Comparison of ENCODE assay signal across 20 mouse cellular contexts in the genomic region with DNA sequence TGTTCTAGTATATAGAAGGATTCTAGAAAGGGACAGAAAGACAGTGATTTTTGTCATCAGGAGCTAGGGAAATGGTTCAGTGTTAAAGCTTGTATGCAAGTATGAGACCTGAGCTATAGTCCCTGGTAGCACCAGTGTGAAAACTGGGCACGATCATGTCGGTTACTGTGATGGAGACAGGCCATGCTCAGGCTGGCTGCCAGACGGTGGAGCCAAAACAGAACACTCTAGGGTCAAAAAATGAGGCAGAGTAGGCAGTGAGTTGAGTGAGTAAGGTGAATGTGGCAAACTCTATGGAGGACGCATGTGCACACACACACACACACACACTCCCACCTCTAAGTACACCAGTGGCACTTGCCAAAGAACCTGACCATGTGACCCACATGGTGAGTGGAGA.
DNase-seq lines count a peak whose midpoint lies in the region; ATAC-seq and TF ChIP-seq lines count a peak whose summit lies in the region.
"Had no signal": no experiment of that assay in that cellular context is flagged by ENCODE, and none has a peak within 500 bp of the region (broad histone marks: within the 10 kb centered on the region; RNA-seq: fewer than 3 reads in every experiment).

No protein-coding gene starts in this region.

- no peak for TF ChIP-seq POLR2A in kidney, adult 2 months (IDR thresholded peaks at IDR 0.05; ENCODE audit: low read depth, low read length)

- 81% methylated on average over 4 of the region's 4 CpGs for WGBS in kidney, adult 2 months
- 93% methylated on average over 4 of the region's 4 CpGs for WGBS in midbrain, embryonic 11.5 days
- WGBS in midbrain, embryonic 14.5 days = 91% methylated on average over 4 of the region's 4 CpGs

- H3K9me3 ChIP-seq in midbrain, embryonic 11.5 days (ENCODE audit: control insufficient read depth, low read length) = no peaks in the 10 kb centered on the region
- no peaks in the 10 kb centered on the region for H3K9me3 ChIP-seq in midbrain, embryonic 14.5 days (ENCODE audit: control insufficient read depth, low read length)
- H3K9me3 ChIP-seq: embryonic facial prominence, embryonic 15.5 days; forebrain, embryonic 10.5 days; forebrain, embryonic 15.5 days; heart, embryonic 10.5 days; hindbrain, embryonic 12.5 days had no signal

- peaks cover 1% of the 10 kb centered on the region; the same call in 1 of the 2 replicates for H3K36me3 ChIP-seq in kidney, adult 2 months (ENCODE audit: control insufficient read depth, insufficient read depth, low read length)
- H3K36me3 ChIP-seq in midbrain, embryonic 11.5 days (ENCODE audit: control insufficient read depth, insufficient read depth, low read length) = no peaks in the 10 kb centered on the region; the same call in 1 of the 2 replicates
- peaks cover 23% of the 10 kb centered on the region for H3K36me3 ChIP-seq in midbrain, embryonic 14.5 days (ENCODE audit: control insufficient read depth, insufficient read depth, low read length)

- no peak for TF ChIP-seq CTCF in kidney, adult 2 months (conservative IDR thresholded peaks at IDR 0.05; ENCODE audit: insufficient read depth, insufficient read length, low read depth, low read length)

- no peaks in the 10 kb centered on the region for H3K4me1 ChIP-seq in kidney, adult 2 months (ENCODE audit: control insufficient read depth, insufficient read depth, low read length)
- H3K4me1 ChIP-seq in midbrain, embryonic 11.5 days (ENCODE audit: control insufficient read depth, insufficient read depth, low read length) = no peaks in the 10 kb centered on the region
- no peaks in the 10 kb centered on the region for H3K4me1 ChIP-seq in midbrain, embryonic 14.5 days (ENCODE audit: control insufficient read depth, insufficient read depth, low read length)
- H3K4me1 ChIP-seq: embryonic facial prominence, embryonic 15.5 days; forebrain, embryonic 10.5 days; forebrain, embryonic 15.5 days; heart, embryonic 10.5 days; hindbrain, embryonic 12.5 days had no signal

- no peak overlapping the region for H3K27ac ChIP-seq in kidney, adult 2 months (ENCODE audit: insufficient read depth, low read depth, low read length)
- H3K27ac ChIP-seq in midbrain, embryonic 11.5 days (ENCODE audit: low read depth, low read length) = no peak overlapping the region
- H3K27ac ChIP-seq in midbrain, embryonic 14.5 days (replicated peaks; ENCODE audit: low read depth, low read length) = no peak overlapping the region
- H3K27ac ChIP-seq: embryonic facial prominence, embryonic 15.5 days; forebrain, embryonic 10.5 days; forebrain, embryonic 15.5 days; heart, embryonic 10.5 days; hindbrain, embryonic 12.5 days had no signal

- H3K4me2 ChIP-seq in midbrain, embryonic 11.5 days = no peak overlapping the region
- no peak overlapping the region for H3K4me2 ChIP-seq in midbrain, embryonic 14.5 days (ENCODE audit: low read length)
- H3K4me2 ChIP-seq: embryonic facial prominence, embryonic 15.5 days; forebrain, embryonic 15.5 days; hindbrain, embryonic 12.5 days had no signal

- H3K4me3 ChIP-seq in kidney, adult 2 months (ENCODE audit: insufficient read depth, low read depth, low read length) = no peak overlapping the region
- H3K4me3 ChIP-seq in midbrain, embryonic 11.5 days (ENCODE audit: low read depth, low read length) = no peak overlapping the region
- no peak overlapping the region for H3K4me3 ChIP-seq in midbrain, embryonic 14.5 days (replicated peaks; ENCODE audit: low read depth, low read length)
- H3K4me3 ChIP-seq: embryonic facial prominence, embryonic 15.5 days; erythroblast, embryonic 14.5 days; forebrain, embryonic 10.5 days; forebrain, embryonic 15.5 days; heart, embryonic 10.5 days; hindbrain, embryonic 12.5 days had no signal

- no peak overlapping the region for H3K9ac ChIP-seq in midbrain, embryonic 11.5 days (ENCODE audit: low read length)
- H3K9ac ChIP-seq in midbrain, embryonic 14.5 days (replicated peaks; ENCODE audit: low read length) = no peak overlapping the region
- H3K9ac ChIP-seq: embryonic facial prominence, embryonic 15.5 days; forebrain, embryonic 15.5 days; hindbrain, embryonic 12.5 days had no signal

- ATAC-seq in cerebellum, adult (ENCODE audit: insufficient number of reproducible peaks, low FRiP score, low TSS enrichment) = no peak
- ATAC-seq in midbrain, embryonic 11.5 days (ENCODE audit: low FRiP score) = no peak
- no peak for ATAC-seq in midbrain, embryonic 14.5 days (ENCODE audit: low FRiP score, low TSS enrichment)
- ATAC-seq: forebrain, embryonic 15.5 days; hindbrain, embryonic 16.5 days; inflammation-experienced regulatory T-cells, adult 6 months; intestine, postnatal 0 days had no signal

- no peaks in the 10 kb centered on the region for H3K27me3 ChIP-seq in kidney, adult 2 months (replicated peaks; ENCODE audit: control insufficient read depth, insufficient read depth, low read length)
- no peaks in the 10 kb centered on the region for H3K27me3 ChIP-seq in midbrain, embryonic 11.5 days (ENCODE audit: control insufficient read depth, insufficient read depth, low read length)
- H3K27me3 ChIP-seq in midbrain, embryonic 14.5 days (ENCODE audit: control insufficient read depth, insufficient read depth, low read length) = no peaks in the 10 kb centered on the region
- H3K27me3 ChIP-seq: embryonic facial prominence, embryonic 15.5 days; forebrain, embryonic 15.5 days; hindbrain, embryonic 12.5 days had no signal

- peak; percentile 57 to 67 for DNase-seq in cerebellum, postnatal 14 days
- peak; percentile 10 for DNase-seq in kidney, adult 2 months
- DNase-seq in kidney, postnatal 10 days = no peak
- peak; percentile 37 for DNase-seq in midbrain, embryonic 11.5 days (ENCODE audit: low spot score, missing footprints)
- no peak for DNase-seq in midbrain, embryonic 14.5 days
- DNase-seq: adrenal gland, postnatal 25 days; embryo, embryonic 11 days; gastrocnemius, postnatal 36 days; heart, adult 18-20 months; heart, postnatal 36 days had no signal

Comparison
In these comparisons a context has a peak if more than half of its experiments do, and no peak if none do; other contexts are left out.
1. DNase-seq: peak in cerebellum, postnatal 14 days (2 of 2), kidney, adult 2 months (single experiment) and midbrain, embryonic 11.5 days (single experiment); none in kidney, postnatal 10 days (single experiment) and midbrain, embryonic 14.5 days (single experiment).